Mouse (Mus musculus) left cerebral cortex, adult 2 months (tissue): ENCODE results near the gene Il27. TPM values are rescaled to one million over a fixed set of nuclear protein-coding genes. Genes with fewer than 3 reads are reported as not detected.

Source experiments
- DNase-seq, 2 experiments: peaks; one replicate each; pipeline ENCODE4 v3.0.0; 2021 to 2022; ENCODE audit warnings: low spot score in 2 of 2, mixed read lengths in 1 of 2; ENCODE audit errors: extremely low spot score in 1 of 2
- H3K27ac ChIP-seq: fragments of 200-600 bp; 2 replicates; pipeline ENCODE4 v1.8.1; 2022
- H3K4me3 ChIP-seq: fragments of 200-600 bp; 2 replicates; pipeline ENCODE4 v1.8.1; 2022
- CTCF ChIP-seq: fragments of 200-600 bp; IDR thresholded peaks from 2 replicates; pipeline ENCODE4 v1.8.1; 2022; ENCODE audit warnings: antibody characterized with exemption, mild to moderate bottlenecking, moderate library complexity
- intact Hi-C: fragments of 180-260 bp; cut with DNase I; formaldehyde crosslinking; loops from one replicate; pipeline ENCODE4 v1.15.1; 2025
- microRNA-seq, 2 experiments: library from miRNA; unstranded; fragments of <30 nt; microRNA quantifications; one replicate each; pipeline ENCODE4 v1.2.0; 2021
- total RNA-seq, 2 experiments: library from RNA; stranded (reverse); gene quantifications; 2 replicates each; pipeline ENCODE4 v1.2.3; 2021

Il27 gene
- total RNA-seq, 2 experiments from 2014 or later = not detected

DNA sequence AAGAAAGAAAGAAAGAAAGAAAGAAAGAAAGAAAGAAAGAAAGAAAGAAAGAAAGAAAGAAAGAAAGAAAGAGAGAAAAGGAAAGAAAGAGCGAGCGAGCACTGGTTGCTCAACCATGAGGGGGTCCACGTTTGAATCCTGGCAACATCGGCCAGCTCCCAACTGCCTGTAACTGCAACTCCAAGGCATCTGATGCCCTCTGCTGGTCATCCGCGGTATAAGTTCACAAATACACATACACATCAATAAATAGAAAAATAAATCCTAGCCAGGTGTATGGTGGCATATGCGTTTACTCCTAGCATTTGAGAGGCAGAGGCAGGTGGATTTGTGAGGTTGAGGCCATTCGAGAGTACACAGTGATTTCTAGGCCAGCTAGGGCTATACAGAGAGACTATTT is 17.8 kb downstream of the Il27 start:
- intact Hi-C loops = no loop called here
- TF ChIP-seq CTCF = peak; percentile 59
- no peak for DNase-seq

DNA sequence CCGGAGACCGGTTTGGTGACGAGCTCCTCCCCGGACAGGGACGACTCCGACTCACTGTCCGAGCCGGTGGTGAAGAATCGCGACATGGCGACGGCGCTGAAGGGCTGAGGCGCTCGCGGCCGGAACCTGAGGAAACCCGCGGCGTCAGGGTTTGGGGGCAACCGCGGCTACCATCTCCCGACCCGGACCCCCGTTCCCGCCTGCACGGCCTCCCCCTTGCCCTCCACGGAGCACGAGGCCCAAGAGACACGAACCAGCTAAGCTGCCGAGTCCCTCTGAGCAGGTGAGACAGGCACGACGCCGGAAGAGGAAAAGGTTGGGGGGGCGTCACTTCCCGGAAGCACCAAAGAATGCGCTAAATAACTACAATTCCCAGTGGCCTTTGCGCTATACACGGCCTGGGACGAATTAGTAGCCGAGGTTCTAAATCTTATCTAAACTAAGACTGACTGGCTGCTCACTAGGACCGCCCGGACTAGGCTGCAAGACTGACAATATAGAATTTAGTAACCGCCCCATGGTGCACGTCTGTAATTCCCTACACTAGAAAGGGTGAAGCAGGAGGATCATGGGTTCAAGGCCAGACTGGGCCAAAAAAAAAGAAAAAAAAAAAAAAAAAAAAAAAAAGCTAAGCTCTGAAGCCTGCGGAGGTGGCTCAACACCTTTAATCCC is 28.5 kb downstream of the Il27 start, which contains the start of gene Eif3c:
Gene Eif3c, minus strand, starts transcription at position 318 of the 672 bp plus-strand sequence.
- DNase-seq = peak; percentile 80 to 85
- no peak for TF ChIP-seq CTCF
- Histone ChIP-seq H3K4me3 (peak within 1 kb of the TSS; percentile 85), H3K27ac (peak within 1 kb of the TSS; percentile 85)
- intact Hi-C loops = no loop called here

More for the DNA sequence above, 17.8 kb downstream of the Il27 start:
- no peak overlapping the region for H3K27ac ChIP-seq
- no peak overlapping the region for H3K4me3 ChIP-seq

DNA sequence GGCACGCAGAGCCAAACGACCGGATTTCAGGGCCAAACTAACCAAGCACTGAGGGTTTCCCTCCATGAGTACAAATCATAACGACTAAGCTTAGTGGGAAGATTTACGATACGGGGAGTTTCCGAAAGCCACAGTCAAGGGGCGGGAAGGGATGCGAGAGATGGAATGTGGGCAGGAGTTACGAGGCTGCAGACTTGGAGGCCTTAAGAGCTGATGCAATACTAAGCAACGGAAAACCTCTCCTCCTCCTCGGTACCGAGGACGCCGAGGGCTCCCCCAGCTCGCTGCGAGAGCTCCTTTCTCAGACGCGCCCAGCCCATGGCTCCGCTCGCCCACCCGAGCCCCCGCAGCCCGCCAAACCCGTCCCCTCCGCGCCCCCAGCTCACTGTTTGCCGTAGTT is 29.0 kb downstream of the Il27 start:
- H3K27ac ChIP-seq = peak overlapping the region; percentile 85
- no peak for DNase-seq
- H3K4me3 ChIP-seq = peak overlapping the region; percentile 85
- intact Hi-C loops = no loop called here
- TF ChIP-seq CTCF = no peak

DNA sequence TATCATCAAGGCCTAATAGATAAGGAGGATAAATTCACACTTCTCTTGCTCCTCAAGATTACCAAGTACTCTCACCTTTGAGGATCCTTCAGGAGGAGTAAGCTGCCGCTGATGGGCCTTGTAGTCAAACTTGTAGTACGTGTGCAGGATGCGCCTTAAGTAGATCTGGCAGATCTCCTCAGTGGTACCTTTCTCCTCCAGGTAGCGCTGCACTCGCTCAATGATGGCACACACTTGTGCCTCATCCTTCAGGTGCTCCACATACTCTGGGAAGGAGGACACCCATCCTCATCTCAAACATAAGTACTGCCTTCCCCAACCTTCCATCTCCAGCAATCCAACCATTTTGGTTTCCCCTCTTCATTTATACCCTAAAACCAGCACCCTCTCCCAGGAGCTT is 38.1 kb downstream of the Il27 start:
- H3K4me3 ChIP-seq = no peak overlapping the region
- no peak overlapping the region for H3K27ac ChIP-seq
- no peak for TF ChIP-seq CTCF
- intact Hi-C loops = no loop called here
- no peak for DNase-seq

DNA sequence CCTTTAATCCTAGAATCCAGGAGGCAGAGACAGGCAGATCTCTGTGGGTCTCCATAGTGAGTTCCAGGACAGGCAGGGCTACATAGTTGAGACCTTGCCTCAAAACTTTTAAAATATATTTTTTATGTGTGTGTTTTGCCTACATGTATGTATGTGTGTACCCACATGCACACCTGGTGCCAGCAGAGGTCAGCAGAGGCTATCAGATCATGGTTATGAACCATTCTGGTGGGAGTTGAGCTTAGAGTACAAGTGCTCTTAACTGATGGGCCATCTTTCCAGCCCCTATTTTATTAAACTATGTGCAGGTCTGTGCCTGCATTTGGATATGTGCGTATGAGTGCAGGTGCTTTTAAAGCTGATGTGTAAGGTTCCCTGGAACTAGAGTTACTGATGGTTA is 39.9 kb downstream of the Il27 start:
- no peak overlapping the region for H3K27ac ChIP-seq
- no peak for DNase-seq
- intact Hi-C loops = no loop called here

DNA sequence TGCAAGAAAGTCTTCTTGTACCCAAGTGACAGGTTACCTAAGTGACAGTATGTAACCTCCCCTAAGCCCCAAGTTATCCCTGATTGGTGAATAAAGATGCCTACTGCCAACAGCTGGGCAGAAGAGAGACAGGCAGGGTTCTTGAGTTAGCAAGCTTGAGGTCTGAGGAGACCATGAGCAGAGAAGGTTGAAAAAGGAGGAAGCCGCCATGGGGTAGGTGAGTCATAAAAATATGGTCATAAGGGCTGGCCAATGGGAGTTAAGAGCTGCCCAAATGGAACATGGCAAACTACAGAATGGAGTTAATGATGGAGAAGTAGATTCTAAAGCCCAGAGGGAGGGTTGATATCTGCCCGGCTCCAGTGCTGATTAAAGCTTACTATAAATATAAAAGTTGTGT is 49.1 kb downstream of the Il27 start:
- intact Hi-C loops = no loop called here
- no peak for TF ChIP-seq CTCF
- DNase-seq = no peak
- Histone ChIP-seq H3K4me3 (no peak overlapping the region), H3K27ac (no peak overlapping the region)

More for the DNA sequence above, 39.9 kb downstream of the Il27 start:
- no peak; the same call in 1 of the 2 replicates for TF ChIP-seq CTCF
- H3K4me3 ChIP-seq = no peak overlapping the region

DNA sequence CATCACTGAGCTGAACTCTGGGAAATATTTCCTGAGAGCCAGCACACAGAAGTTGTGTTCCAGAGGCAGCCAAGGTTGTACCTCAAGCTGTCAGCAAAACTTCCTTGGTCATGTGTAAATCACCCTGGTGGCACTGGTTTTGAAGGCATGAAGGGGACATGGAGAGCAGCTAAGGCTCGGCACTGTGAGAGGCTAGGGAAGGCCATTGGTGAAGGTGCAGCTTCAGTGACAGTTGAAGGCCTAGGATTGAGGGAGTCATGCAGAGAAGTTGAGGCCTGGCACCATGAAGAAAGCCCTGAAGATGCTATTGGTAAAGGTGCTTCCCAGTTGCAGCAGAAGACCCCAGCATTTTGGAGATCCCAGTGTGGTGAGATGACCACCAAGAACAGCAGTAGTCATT is 53.1 kb downstream of the Il27 start:
- no peak overlapping the region for H3K27ac ChIP-seq
- TF ChIP-seq CTCF = no peak
- no peak overlapping the region for H3K4me3 ChIP-seq
- DNase-seq = no peak
- intact Hi-C loops = no loop called here

Small RNA genes within 50 kb of the gene (microRNA-seq; reads per million reads assigned to microRNA genes)
- gene Mir7059 = 4.6 to 6.0 reads per million in 2 experiments

Other genes with a start within 250 kb of the Il27 start
- 1 to 10 TPM in 1 of 2 experiments, under 1 TPM in 1; 0.93 to 1.2 TPM for gene Lat, start 225.4 kb downstream of the Il27 start, total RNA-seq
- 10 to 100 TPM; 85.0 to 95.6 TPM for gene Spns1, start 217.5 kb downstream of the Il27 start, total RNA-seq
- 1 to 10 TPM; 6.2 to 6.8 TPM for gene Nfatc2ip, start 198.2 kb downstream of the Il27 start, total RNA-seq
- not detected for gene Cd19, start 180.1 kb downstream of the Il27 start, total RNA-seq
- gene Rabep2, start 166.2 kb downstream of the Il27 start, total RNA-seq = 10 to 100 TPM; 14.7 to 14.8 TPM
- gene Atp2a1, start 131.8 kb downstream of the Il27 start, total RNA-seq = under 1 TPM; 0.14 to 0.35 TPM
- gene Sh2b1, start 119.5 kb downstream of the Il27 start, total RNA-seq = 10 to 100 TPM; 76.5 to 78.3 TPM
- gene Tufm, start 107.6 kb downstream of the Il27 start, total RNA-seq = 10 to 100 TPM; 78.0 to 93.5 TPM
- gene Atxn2l, start 91.5 kb downstream of the Il27 start, total RNA-seq = 100 to 1,000 TPM; 131 to 139 TPM
- gene Eif3c, start 28.5 kb downstream of the Il27 start, total RNA-seq = 100 to 1,000 TPM; 173 to 179 TPM
- gene Apobr, start 10.0 kb downstream of the Il27 start, total RNA-seq = 1 to 10 TPM in 1 of 2 experiments, under 1 TPM in 1; 0.45 to 1.2 TPM
- gene Cln3, start 9.1 kb downstream of the Il27 start, total RNA-seq = 10 to 100 TPM; 24.4 to 30.8 TPM
- gene Nupr1, start 35.9 kb upstream of the Il27 start, total RNA-seq = 10 to 100 TPM; 17.6 to 21.0 TPM
- gene Sgf29, start 54.4 kb upstream of the Il27 start, total RNA-seq = 10 to 100 TPM; 30.2 to 33.5 TPM
- gene Sult1a1, start 81.5 kb upstream of the Il27 start, total RNA-seq = 10 to 100 TPM; 10.8 to 13.6 TPM
- gene Bola2, start 100.5 kb upstream of the Il27 start, total RNA-seq = 100 to 1,000 TPM; 100 to 106 TPM
- gene Slx1b, start 100.8 kb upstream of the Il27 start, total RNA-seq = 10 to 100 TPM; 17.9 to 21.1 TPM
- gene Coro1a, start 112.8 kb upstream of the Il27 start, total RNA-seq = 100 to 1,000 TPM; 164 to 185 TPM
- gene Mapk3, start 164.7 kb upstream of the Il27 start, total RNA-seq = 100 to 1,000 TPM; 155 to 166 TPM
- gene Gdpd3, start 171.4 kb upstream of the Il27 start, total RNA-seq = 1 to 10 TPM; 2.4 to 3.4 TPM
- gene Ypel3, start 182.0 kb upstream of the Il27 start, total RNA-seq = 100 to 1,000 TPM; 312 to 323 TPM
- 1 to 10 TPM; 1.1 to 1.2 TPM for gene Tbx6, start 186.5 kb upstream of the Il27 start, total RNA-seq
- gene Ppp4c, start 197.6 kb upstream of the Il27 start, total RNA-seq = 10 to 100 TPM; 50.4 TPM
- 10 to 100 TPM; 71.6 to 77.4 TPM for gene Fam57b, start 202.7 kb upstream of the Il27 start, total RNA-seq
- not detected for gene 4930451I11Rik, start 236.7 kb upstream of the Il27 start, total RNA-seq